Mouse (Mus musculus): ENCODE data around the gene Klf11.

GRCm38 (mm10) chr12:24680096-24680491 lies 29.0 kb downstream of the Klf11 start:
- no peak for TF ChIP-seq CTCF (IDR thresholded peaks at IDR 0.05)
- TF ChIP-seq POLR2A (IDR thresholded peaks at IDR 0.05; ENCODE audit: insufficient read depth, low read depth, low read length), result peak; percentile 75

Measured in heart, adult 2 months (tissue).